Mouse (Mus musculus) kidney, adult 2 months (tissue): ENCODE measurements around the gene Mmgt2.

ENCODE experiments used
- CTCF ChIP-seq: fragments of 200-500 bp; conservative IDR thresholded peaks from 2 replicates; pipeline ENCODE4 v1.5.1; 2011; ENCODE audit warnings: low read depth, mild to moderate bottlenecking, control low read depth, low read length, moderate library complexity, mixed read lengths; ENCODE audit not compliant: insufficient read depth, insufficient read length
- POLR2A ChIP-seq: fragments of 200-500 bp; IDR thresholded peaks from one replicate; pipeline ENCODE4 v1.6.1; 2011; ENCODE audit warnings: low read depth, low read length, control low read depth

- TF ChIP-seq CTCF (no peak), POLR2A (no peak)
Measured at GRCm38 (mm10) chr11:62679954-62680353, 31.5 kb downstream of the Mmgt2 start.
